Mouse (Mus musculus) liver, postnatal 0 days (tissue): Measurements from ENCODE around the gene Ammecr1.

Source experiments
- CTCF ChIP-seq: sonication (generic); IDR thresholded peaks from 2 replicates; pipeline ENCODE4 v1.5.1; 2016; ENCODE audit warnings: antibody characterized with exemption, low read depth
- EP300 ChIP-seq: IDR thresholded peaks from 2 replicates; pipeline ENCODE4 v1.6.1; 2016; ENCODE audit warnings: antibody characterized with exemption, low read depth, mild to moderate bottlenecking

DNA sequence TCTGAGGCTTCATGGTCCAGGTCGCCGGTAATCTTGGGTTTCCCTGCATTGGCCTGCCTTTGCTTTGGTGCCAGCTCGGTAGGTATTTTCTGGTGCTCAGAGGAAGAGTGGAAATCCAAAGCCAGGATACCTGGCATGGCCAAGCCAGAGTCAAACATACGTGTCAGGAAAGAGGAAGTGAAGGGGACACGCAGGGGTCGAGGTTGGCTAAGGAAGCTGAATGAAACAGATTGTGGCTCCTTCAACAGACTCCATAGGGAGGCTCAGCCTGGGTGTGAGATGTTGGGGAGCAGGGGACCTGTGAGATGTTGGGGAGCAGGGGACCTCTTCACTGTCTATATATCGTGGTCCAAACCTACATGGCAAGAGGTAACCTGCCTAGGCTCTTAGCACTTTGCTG, 130.1 kb downstream of the Ammecr1 start:
- no peak for TF ChIP-seq CTCF
- no peak for TF ChIP-seq EP300
